Mouse (Mus musculus): Measurements from ENCODE around the gene Cfap57. TPM values are rescaled to one million over a fixed set of nuclear protein-coding genes. Genes with fewer than 3 reads are reported as not detected.
A peak's percentile ranks its signal among the peaks of the same experiment; 100 is the strongest.

Gene Cfap57
- polyA plus RNA-seq, 1 experiment from 2014 or later = 0.64 TPM

- H3K27ac ChIP-seq = no peak overlapping the region
- ATAC-seq (ENCODE audit: borderline replicate concordance, extremely low read depth, low FRiP score, low TSS enrichment) = no peak
- no peaks in the 10 kb centered on the region for H3K4me1 ChIP-seq
- no peaks in the 10 kb centered on the region for H3K36me3 ChIP-seq
- H3K9ac ChIP-seq = no peak overlapping the region
- H3K4me3 ChIP-seq = no peak overlapping the region
- no peaks in the 10 kb centered on the region for H3K27me3 ChIP-seq
- H3K9me3 ChIP-seq = no peaks in the 10 kb centered on the region
- H3K4me2 ChIP-seq = no peak overlapping the region
- WGBS = 68% methylated on average over 5 of the region's 5 CpGs
Observed at GRCm38 (mm10) chr4:118532663-118533062, 87.9 kb downstream of the Cfap57 start.

- Histone ChIP-seq H3K4me2 (peak overlapping the region; percentile 51), H3K27ac (no peak overlapping the region), H3K4me1 (peaks cover 9% of the 10 kb centered on the region; the same call in 1 of the 2 replicates), H3K9ac (no peak overlapping the region), H3K36me3 (no peaks in the 10 kb centered on the region), H3K27me3 (no peaks in the 10 kb centered on the region), H3K9me3 (no peaks in the 10 kb centered on the region), H3K4me3 (peak overlapping the region; percentile 40)
- WGBS = 74% methylated on average over 6 of the region's 6 CpGs
- ATAC-seq (ENCODE audit: borderline replicate concordance, extremely low read depth, low FRiP score, low TSS enrichment) = no peak
Observed at GRCm38 (mm10) chr4:118527720-118528119, 92.9 kb downstream of the Cfap57 start.

- Histone ChIP-seq H3K27me3 (no peaks in the 10 kb centered on the region), H3K4me1 (peaks cover 9% of the 10 kb centered on the region; the same call in 1 of the 2 replicates), H3K9me3 (no peaks in the 10 kb centered on the region), H3K36me3 (no peaks in the 10 kb centered on the region), H3K27ac (0 out of 2 replicates have a peak overlapping the region, but pooled peaks have one; percentile 19), H3K4me2 (peak overlapping the region; percentile 51), H3K9ac (peak overlapping the region; percentile 36), H3K4me3 (peak overlapping the region; percentile 40)
- WGBS = 45% methylated on average over 5 of the region's 5 CpGs
- ATAC-seq (ENCODE audit: borderline replicate concordance, extremely low read depth, low FRiP score, low TSS enrichment) = no peak
Observed at GRCm38 (mm10) chr4:118527335-118527681, 93.3 kb downstream of the Cfap57 start.

- WGBS = 30% methylated on average over 17 of the region's 17 CpGs
- ATAC-seq (ENCODE audit: borderline replicate concordance, extremely low read depth, low FRiP score, low TSS enrichment) = peak; percentile 56; the same call in 1 of the 2 replicates
- H3K4me2 ChIP-seq = peak within 1 kb of the TSS; percentile 51
- peak within 1 kb of the TSS; percentile 40 for H3K4me3 ChIP-seq
- no peaks in the 10 kb centered on the region for H3K9me3 ChIP-seq
- H3K27ac ChIP-seq = peak within 1 kb of the TSS; percentile 24; the same call in 1 of the 2 replicates
- H3K27me3 ChIP-seq = no peaks in the 10 kb centered on the region
- peak within 1 kb of the TSS; percentile 36 for H3K9ac ChIP-seq
- H3K4me1 ChIP-seq = peaks cover 9% of the 10 kb centered on the region; the same call in 1 of the 2 replicates
- H3K36me3 ChIP-seq = no peaks in the 10 kb centered on the region
Observed at GRCm38 (mm10) chr4:118526408-118527334, 93.9 kb downstream of the Cfap57 start, which contains the start of gene 2610528J11Rik. TSS of gene 2610528J11Rik (plus strand) at chr4:118526999.

- no peak for ATAC-seq (ENCODE audit: borderline replicate concordance, extremely low read depth, low FRiP score, low TSS enrichment)
- H3K9ac ChIP-seq = no peak overlapping the region
- no peak overlapping the region for H3K4me3 ChIP-seq
- H3K4me2 ChIP-seq = no peak overlapping the region
- WGBS = 65% methylated on average over 3 of the region's 3 CpGs
- H3K4me1 ChIP-seq = peaks cover 9% of the 10 kb centered on the region; the same call in 1 of the 2 replicates
- H3K27ac ChIP-seq = no peak overlapping the region
- no peaks in the 10 kb centered on the region for H3K27me3 ChIP-seq
- no peaks in the 10 kb centered on the region for H3K9me3 ChIP-seq
- H3K36me3 ChIP-seq = no peaks in the 10 kb centered on the region
Observed at GRCm38 (mm10) chr4:118525779-118526178, 94.8 kb downstream of the Cfap57 start.

GRCm38 (mm10) chr4:118523976-118524375 is 96.6 kb downstream of the Cfap57 start:
- Histone ChIP-seq H3K27me3 (no peaks in the 10 kb centered on the region), H3K9me3 (no peaks in the 10 kb centered on the region), H3K36me3 (no peaks in the 10 kb centered on the region), H3K4me3 (no peak overlapping the region), H3K9ac (no peak overlapping the region), H3K27ac (no peak overlapping the region), H3K4me2 (no peak overlapping the region), H3K4me1 (peaks cover 9% of the 10 kb centered on the region; the same call in 1 of the 2 replicates)
- WGBS = 55% methylated on average over 7 of the region's 7 CpGs
- ATAC-seq (ENCODE audit: borderline replicate concordance, extremely low read depth, low FRiP score, low TSS enrichment) = no peak

- Histone ChIP-seq H3K9ac (no peak overlapping the region), H3K4me2 (no peak overlapping the region), H3K4me3 (no peak overlapping the region), H3K27me3 (no peaks in the 10 kb centered on the region), H3K27ac (no peak overlapping the region), H3K36me3 (no peaks in the 10 kb centered on the region), H3K4me1 (peaks cover 9% of the 10 kb centered on the region; the same call in 1 of the 2 replicates), H3K9me3 (no peaks in the 10 kb centered on the region)
- 81% methylated on average over 7 of the region's 7 CpGs for WGBS
- no peak for ATAC-seq (ENCODE audit: borderline replicate concordance, extremely low read depth, low FRiP score, low TSS enrichment)
Observed at GRCm38 (mm10) chr4:118522248-118522647, 98.3 kb downstream of the Cfap57 start.

GRCm38 (mm10) chr4:118518208-118518607 is 102.4 kb downstream of the Cfap57 start:
- Histone ChIP-seq H3K9ac (no peak overlapping the region), H3K4me3 (no peak overlapping the region), H3K27ac (no peak overlapping the region), H3K4me1 (peaks cover 9% of the 10 kb centered on the region; the same call in 1 of the 2 replicates), H3K27me3 (no peaks in the 10 kb centered on the region; the same call in 1 of the 2 replicates), H3K36me3 (no peaks in the 10 kb centered on the region), H3K4me2 (no peak overlapping the region), H3K9me3 (no peaks in the 10 kb centered on the region)
- 55% methylated on average over 5 of the region's 5 CpGs for WGBS
- no peak for ATAC-seq (ENCODE audit: borderline replicate concordance, extremely low read depth, low FRiP score, low TSS enrichment)

GRCm38 (mm10) chr4:118517497-118518146 is 103.0 kb downstream of the Cfap57 start:
- H3K4me3 ChIP-seq = no peak overlapping the region
- H3K4me1 ChIP-seq = peaks cover 9% of the 10 kb centered on the region; the same call in 1 of the 2 replicates
- H3K9me3 ChIP-seq = no peaks in the 10 kb centered on the region
- no peaks in the 10 kb centered on the region; the same call in 1 of the 2 replicates for H3K27me3 ChIP-seq
- no peak overlapping the region for H3K9ac ChIP-seq
- no peak for ATAC-seq (ENCODE audit: borderline replicate concordance, extremely low read depth, low FRiP score, low TSS enrichment)
- no peaks in the 10 kb centered on the region for H3K36me3 ChIP-seq
- 43% methylated on average over 16 of the region's 16 CpGs for WGBS
- no peak overlapping the region for H3K27ac ChIP-seq
- H3K4me2 ChIP-seq = no peak overlapping the region

- WGBS = 12% methylated on average over 20 of the region's 20 CpGs
- Histone ChIP-seq H3K9me3 (no peaks in the 10 kb centered on the region), H3K36me3 (no peaks in the 10 kb centered on the region), H3K9ac (no peak overlapping the region), H3K27ac (no peak overlapping the region), H3K4me2 (no peak overlapping the region), H3K4me3 (no peak overlapping the region), H3K27me3 (no peaks in the 10 kb centered on the region; the same call in 1 of the 2 replicates), H3K4me1 (peaks cover 9% of the 10 kb centered on the region; the same call in 1 of the 2 replicates)
- ATAC-seq (ENCODE audit: borderline replicate concordance, extremely low read depth, low FRiP score, low TSS enrichment) = no peak
Observed at GRCm38 (mm10) chr4:118516699-118517496, 103.7 kb downstream of the Cfap57 start.

GRCm38 (mm10) chr4:118509050-118509449 is 111.5 kb downstream of the Cfap57 start:
- no peak overlapping the region for H3K4me3 ChIP-seq
- no peak for ATAC-seq (ENCODE audit: borderline replicate concordance, extremely low read depth, low FRiP score, low TSS enrichment)
- peaks cover 7% of the 10 kb centered on the region; the same call in 1 of the 2 replicates for H3K4me1 ChIP-seq
- no peaks in the 10 kb centered on the region for H3K9me3 ChIP-seq
- no peaks in the 10 kb centered on the region for H3K27me3 ChIP-seq
- H3K27ac ChIP-seq = no peak overlapping the region
- 23% methylated on average over 6 of the region's 6 CpGs for WGBS
- no peaks in the 10 kb centered on the region for H3K36me3 ChIP-seq
- H3K9ac ChIP-seq = no peak overlapping the region
- no peak overlapping the region for H3K4me2 ChIP-seq

All from lung, embryonic 15.5 days (tissue).